Mouse (Mus musculus): ENCODE data around the gene Gm42417. TPM values are rescaled to one million over a fixed set of nuclear protein-coding genes. Genes with fewer than 3 reads are reported as not detected.

Gm42417 gene
- polyA plus RNA-seq, 1 experiment from 2014 or later, result 0.26 TPM

GRCm38 (mm10) chr1:36533546-36533945 lies 5.7 kb downstream of the Gm42417 start:
- no peak for ATAC-seq (ENCODE audit: low FRiP score, low TSS enrichment)
- Histone ChIP-seq H3K27ac (ENCODE audit: low read depth, low read length) (no peak overlapping the region), H3K4me1 (ENCODE audit: control insufficient read depth, insufficient read depth, low read length) (no peaks in the 10 kb centered on the region), H3K27me3 (ENCODE audit: control insufficient read depth, insufficient read depth, low read length) (no peaks in the 10 kb centered on the region), H3K36me3 (ENCODE audit: control insufficient read depth, insufficient read depth, low read length) (peaks cover 17% of the 10 kb centered on the region), H3K4me2 (replicated peaks; ENCODE audit: low read depth, low read length) (no peak overlapping the region), H3K9me3 (ENCODE audit: control insufficient read depth, low read length) (no peaks in the 10 kb centered on the region), H3K9ac (ENCODE audit: low read depth, low read length) (no peak overlapping the region), H3K4me3 (ENCODE audit: low read length) (no peak overlapping the region)
- 78% methylated on average over 6 of the region's 6 CpGs for WGBS

- H3K9me3 ChIP-seq (ENCODE audit: control insufficient read depth, low read length), result no peaks in the 10 kb centered on the region
- no peak overlapping the region for H3K4me3 ChIP-seq (ENCODE audit: low read length)
- H3K9ac ChIP-seq (ENCODE audit: low read depth, low read length), result no peak overlapping the region
- H3K4me1 ChIP-seq (ENCODE audit: control insufficient read depth, insufficient read depth, low read length), result no peaks in the 10 kb centered on the region
- no peak overlapping the region for H3K4me2 ChIP-seq (replicated peaks; ENCODE audit: low read depth, low read length)
- H3K27ac ChIP-seq (ENCODE audit: low read depth, low read length), result no peak overlapping the region
- no peaks in the 10 kb centered on the region for H3K27me3 ChIP-seq (ENCODE audit: control insufficient read depth, insufficient read depth, low read length)
- 88% methylated on average over 12 of the region's 12 CpGs for WGBS
- ATAC-seq (ENCODE audit: low FRiP score, low TSS enrichment), result no peak
- peaks cover 10% of the 10 kb centered on the region for H3K36me3 ChIP-seq (ENCODE audit: control insufficient read depth, insufficient read depth, low read length)
Observed at GRCm38 (mm10) chr1:36531461-36531860, 7.8 kb downstream of the Gm42417 start.

- Histone ChIP-seq H3K4me2 (replicated peaks; ENCODE audit: low read depth, low read length) (no peak overlapping the region), H3K9ac (ENCODE audit: low read depth, low read length) (no peak overlapping the region), H3K4me1 (ENCODE audit: control insufficient read depth, insufficient read depth, low read length) (no peaks in the 10 kb centered on the region), H3K4me3 (ENCODE audit: low read length) (no peak overlapping the region), H3K27me3 (ENCODE audit: control insufficient read depth, insufficient read depth, low read length) (no peaks in the 10 kb centered on the region), H3K9me3 (ENCODE audit: control insufficient read depth, low read length) (no peaks in the 10 kb centered on the region), H3K36me3 (ENCODE audit: control insufficient read depth, insufficient read depth, low read length) (peaks cover 15% of the 10 kb centered on the region), H3K27ac (ENCODE audit: low read depth, low read length) (no peak overlapping the region)
- ATAC-seq (ENCODE audit: low FRiP score, low TSS enrichment), result no peak
- 96% methylated on average over 7 of the region's 7 CpGs for WGBS
Observed at GRCm38 (mm10) chr1:36530962-36531361, 8.3 kb downstream of the Gm42417 start.

GRCm38 (mm10) chr1:36530485-36530884 lies 8.7 kb downstream of the Gm42417 start:
- WGBS, result 78% methylated on average over 8 of the region's 8 CpGs
- no peaks in the 10 kb centered on the region for H3K9me3 ChIP-seq (ENCODE audit: control insufficient read depth, low read length)
- H3K27ac ChIP-seq (ENCODE audit: low read depth, low read length), result no peak overlapping the region
- H3K4me2 ChIP-seq (replicated peaks; ENCODE audit: low read depth, low read length), result no peak overlapping the region
- no peak for ATAC-seq (ENCODE audit: low FRiP score, low TSS enrichment)
- no peaks in the 10 kb centered on the region for H3K27me3 ChIP-seq (ENCODE audit: control insufficient read depth, insufficient read depth, low read length)
- no peak overlapping the region for H3K4me3 ChIP-seq (ENCODE audit: low read length)
- peaks cover 19% of the 10 kb centered on the region for H3K36me3 ChIP-seq (ENCODE audit: control insufficient read depth, insufficient read depth, low read length)
- H3K9ac ChIP-seq (ENCODE audit: low read depth, low read length), result no peak overlapping the region
- no peaks in the 10 kb centered on the region for H3K4me1 ChIP-seq (ENCODE audit: control insufficient read depth, insufficient read depth, low read length)

GRCm38 (mm10) chr1:36529875-36530274 lies 9.4 kb downstream of the Gm42417 start:
- WGBS, result 96% methylated on average over 4 of the region's 4 CpGs
- H3K4me3 ChIP-seq (ENCODE audit: low read length), result no peak overlapping the region
- H3K36me3 ChIP-seq (ENCODE audit: control insufficient read depth, insufficient read depth, low read length), result peaks cover 24% of the 10 kb centered on the region
- H3K9ac ChIP-seq (ENCODE audit: low read depth, low read length), result no peak overlapping the region
- no peaks in the 10 kb centered on the region for H3K4me1 ChIP-seq (ENCODE audit: control insufficient read depth, insufficient read depth, low read length)
- no peak overlapping the region for H3K4me2 ChIP-seq (replicated peaks; ENCODE audit: low read depth, low read length)
- no peaks in the 10 kb centered on the region for H3K9me3 ChIP-seq (ENCODE audit: control insufficient read depth, low read length)
- no peaks in the 10 kb centered on the region for H3K27me3 ChIP-seq (ENCODE audit: control insufficient read depth, insufficient read depth, low read length)
- ATAC-seq (ENCODE audit: low FRiP score, low TSS enrichment), result no peak
- no peak overlapping the region for H3K27ac ChIP-seq (ENCODE audit: low read depth, low read length)

DNA sequence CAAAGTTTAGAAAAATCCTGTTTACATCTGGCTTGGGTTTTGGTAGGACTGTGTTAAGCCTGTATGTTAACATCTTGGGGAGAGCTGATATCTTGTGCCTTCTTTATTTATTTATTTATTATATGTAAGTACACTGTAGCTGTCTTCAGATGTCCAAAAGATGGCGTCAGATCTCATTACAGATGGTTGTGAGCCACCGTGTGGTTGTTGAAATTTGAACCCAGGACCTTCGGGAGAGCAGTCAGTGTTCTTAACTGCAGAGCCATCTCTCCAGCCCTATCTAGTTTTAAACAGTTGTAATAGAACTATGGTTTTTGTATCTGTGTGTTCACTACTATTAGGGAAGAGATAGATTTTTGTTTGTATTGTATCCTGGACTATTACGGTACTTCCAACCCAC lies 10.0 kb downstream of the Gm42417 start:
- Histone ChIP-seq H3K4me2 (replicated peaks; ENCODE audit: low read depth, low read length) (no peak overlapping the region), H3K27ac (ENCODE audit: low read depth, low read length) (no peak overlapping the region), H3K9ac (ENCODE audit: low read depth, low read length) (no peak overlapping the region), H3K4me3 (ENCODE audit: low read length) (no peak overlapping the region), H3K27me3 (ENCODE audit: control insufficient read depth, insufficient read depth, low read length) (no peaks in the 10 kb centered on the region), H3K4me1 (ENCODE audit: control insufficient read depth, insufficient read depth, low read length) (no peaks in the 10 kb centered on the region), H3K9me3 (ENCODE audit: control insufficient read depth, low read length) (no peaks in the 10 kb centered on the region), H3K36me3 (ENCODE audit: control insufficient read depth, insufficient read depth, low read length) (peaks cover 30% of the 10 kb centered on the region)
- 81% methylated on average over 4 of the region's 4 CpGs for whole genome bisulfite sequencing
- no peak for ATAC-seq (ENCODE audit: low FRiP score, low TSS enrichment)

DNA sequence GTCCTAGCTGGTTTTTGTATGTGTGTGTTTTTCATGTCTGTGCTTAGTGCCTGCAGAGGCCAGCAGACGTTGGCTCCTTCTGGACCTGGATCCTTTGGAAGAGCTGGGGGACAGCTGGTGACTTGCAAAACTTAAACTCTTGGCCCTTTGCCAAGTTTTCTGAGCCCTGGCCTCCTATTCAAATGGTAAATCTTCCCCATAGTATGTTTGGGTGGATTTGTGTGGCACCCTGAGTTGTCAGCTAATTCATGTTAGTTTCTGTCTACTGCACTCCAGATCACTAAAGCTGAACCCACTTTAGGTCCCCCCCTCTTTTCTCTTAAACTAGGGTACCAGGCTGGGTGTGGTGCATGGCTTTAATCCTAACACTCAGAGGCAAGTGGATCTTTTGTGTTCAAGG lies 10.9 kb downstream of the Gm42417 start:
- no peak for ATAC-seq (ENCODE audit: low FRiP score, low TSS enrichment)
- H3K27me3 ChIP-seq (ENCODE audit: control insufficient read depth, insufficient read depth, low read length), result no peaks in the 10 kb centered on the region
- H3K4me3 ChIP-seq (ENCODE audit: low read length), result no peak overlapping the region
- H3K9ac ChIP-seq (ENCODE audit: low read depth, low read length), result no peak overlapping the region
- 28% methylated on average over 1 of the region's 1 CpGs for WGBS
- no peak overlapping the region for H3K4me2 ChIP-seq (replicated peaks; ENCODE audit: low read depth, low read length)
- H3K36me3 ChIP-seq (ENCODE audit: control insufficient read depth, insufficient read depth, low read length), result peaks cover 39% of the 10 kb centered on the region
- no peaks in the 10 kb centered on the region for H3K4me1 ChIP-seq (ENCODE audit: control insufficient read depth, insufficient read depth, low read length)
- H3K27ac ChIP-seq (ENCODE audit: low read depth, low read length), result no peak overlapping the region
- H3K9me3 ChIP-seq (ENCODE audit: control insufficient read depth, low read length), result no peaks in the 10 kb centered on the region

GRCm38 (mm10) chr1:36526903-36527302 lies 12.3 kb downstream of the Gm42417 start:
- ATAC-seq (ENCODE audit: low FRiP score, low TSS enrichment), result no peak
- H3K36me3 ChIP-seq (ENCODE audit: control insufficient read depth, insufficient read depth, low read length), result peaks cover 49% of the 10 kb centered on the region
- WGBS, result 91% methylated on average over 10 of the region's 10 CpGs
- H3K4me3 ChIP-seq (ENCODE audit: low read length), result no peak overlapping the region
- no peak overlapping the region for H3K9ac ChIP-seq (ENCODE audit: low read depth, low read length)
- no peak overlapping the region for H3K4me2 ChIP-seq (replicated peaks; ENCODE audit: low read depth, low read length)
- no peaks in the 10 kb centered on the region for H3K4me1 ChIP-seq (ENCODE audit: control insufficient read depth, insufficient read depth, low read length)
- no peaks in the 10 kb centered on the region for H3K9me3 ChIP-seq (ENCODE audit: control insufficient read depth, low read length)
- no peaks in the 10 kb centered on the region for H3K27me3 ChIP-seq (ENCODE audit: control insufficient read depth, insufficient read depth, low read length)
- H3K27ac ChIP-seq (ENCODE audit: low read depth, low read length), result no peak overlapping the region

DNA sequence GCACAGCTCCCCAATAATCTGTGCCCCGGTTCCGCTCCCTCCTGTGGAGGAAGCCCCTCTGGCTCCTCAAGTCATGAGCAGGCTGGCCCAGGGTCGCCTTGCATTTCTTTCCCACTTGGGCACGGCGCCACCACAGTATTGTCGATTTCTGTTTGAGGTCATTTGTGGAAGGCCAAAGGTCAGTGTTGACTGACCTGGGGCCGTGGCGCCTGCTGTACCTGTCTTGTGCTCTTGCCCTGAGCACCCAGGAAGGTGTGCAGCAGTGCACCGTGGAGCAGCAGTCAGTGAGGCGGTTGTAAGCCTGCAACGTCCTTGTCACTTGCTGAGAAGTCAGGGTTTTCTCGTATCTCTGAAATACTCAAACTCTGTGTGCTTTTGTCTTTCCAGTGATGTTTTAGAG lies 13.5 kb downstream of the Gm42417 start:
- no peaks in the 10 kb centered on the region for H3K4me1 ChIP-seq (ENCODE audit: control insufficient read depth, insufficient read depth, low read length)
- 94% methylated on average over 12 of the region's 12 CpGs for WGBS
- no peak for ATAC-seq (ENCODE audit: low FRiP score, low TSS enrichment)
- H3K4me2 ChIP-seq (replicated peaks; ENCODE audit: low read depth, low read length), result no peak overlapping the region
- H3K4me3 ChIP-seq (ENCODE audit: low read length), result no peak overlapping the region
- no peak overlapping the region for H3K9ac ChIP-seq (ENCODE audit: low read depth, low read length)
- no peaks in the 10 kb centered on the region for H3K9me3 ChIP-seq (ENCODE audit: control insufficient read depth, low read length)
- peaks cover 53% of the 10 kb centered on the region for H3K36me3 ChIP-seq (ENCODE audit: control insufficient read depth, insufficient read depth, low read length)
- H3K27ac ChIP-seq (ENCODE audit: low read depth, low read length), result no peak overlapping the region
- no peaks in the 10 kb centered on the region for H3K27me3 ChIP-seq (ENCODE audit: control insufficient read depth, insufficient read depth, low read length)

- ATAC-seq (ENCODE audit: low FRiP score, low TSS enrichment), result no peak
- H3K4me2 ChIP-seq (replicated peaks; ENCODE audit: low read depth, low read length), result no peak overlapping the region
- H3K36me3 ChIP-seq (ENCODE audit: control insufficient read depth, insufficient read depth, low read length), result peaks cover 66% of the 10 kb centered on the region
- WGBS, result 56% methylated on average over 5 of the region's 5 CpGs
- no peaks in the 10 kb centered on the region for H3K27me3 ChIP-seq (ENCODE audit: control insufficient read depth, insufficient read depth, low read length)
- no peaks in the 10 kb centered on the region for H3K9me3 ChIP-seq (ENCODE audit: control insufficient read depth, low read length)
- H3K4me1 ChIP-seq (ENCODE audit: control insufficient read depth, insufficient read depth, low read length), result no peaks in the 10 kb centered on the region
- no peak overlapping the region for H3K27ac ChIP-seq (ENCODE audit: low read depth, low read length)
- no peak overlapping the region for H3K4me3 ChIP-seq (ENCODE audit: low read length)
- no peak overlapping the region for H3K9ac ChIP-seq (ENCODE audit: low read depth, low read length)
Observed at GRCm38 (mm10) chr1:36524058-36524457, 15.2 kb downstream of the Gm42417 start.

Measured in kidney, embryonic 14.5 days (tissue).